Mouse (Mus musculus) liver, adult 2 months (tissue): ENCODE results near the gene Znrf1. TPM values are rescaled to one million over a fixed set of nuclear protein-coding genes. Genes with fewer than 3 reads are reported as not detected.
A peak's percentile ranks its signal among the peaks of the same experiment; 100 is the strongest.

Source experiments
- DNase-seq: peaks from one replicate; pipeline ENCODE4 v3.0.0-alpha.2; 2011; ENCODE audit warnings: low read depth, low spot score; ENCODE audit errors: extremely low read depth
- H3K27ac ChIP-seq: fragments of 200-500 bp; replicated peaks from 2 replicates; pipeline ENCODE4 v1.5.1; 2012; ENCODE audit warnings: low read depth, mild to moderate bottlenecking, control low read depth, inconsistent platforms, low read length; ENCODE audit not compliant: insufficient read depth
- H3K27me3 ChIP-seq: fragments of 200-500 bp; 2 replicates; pipeline ENCODE4 v1.6.1; 2012; ENCODE audit warnings: mild to moderate bottlenecking, moderate library complexity, low read length, inconsistent platforms; ENCODE audit not compliant: control insufficient read depth, insufficient read depth
- H3K36me3 ChIP-seq: fragments of 200-500 bp; 2 replicates; pipeline ENCODE4 v1.6.1; 2012; ENCODE audit warnings: low read length, inconsistent platforms; ENCODE audit not compliant: control insufficient read depth, insufficient read depth
- H3K4me1 ChIP-seq: fragments of 200-500 bp; 2 replicates; pipeline ENCODE4 v1.6.1; 2011; ENCODE audit warnings: low read length; ENCODE audit not compliant: control insufficient read depth, insufficient read depth
- H3K4me3 ChIP-seq: fragments of 200-500 bp; 2 replicates; pipeline ENCODE4 v1.5.1; 2011; ENCODE audit warnings: low read depth, mild to moderate bottlenecking, control low read depth, low read length, moderate library complexity; ENCODE audit not compliant: insufficient read depth
- H3K79me2 ChIP-seq: fragments of 200-500 bp; 2 replicates; pipeline ENCODE4 v1.6.1; 2012; ENCODE audit warnings: inconsistent platforms, mild to moderate bottlenecking, low read length, moderate library complexity; ENCODE audit not compliant: control insufficient read depth, insufficient read depth
- H3K9ac ChIP-seq: fragments of 200-500 bp; 2 replicates; pipeline ENCODE4 v1.6.1; 2012; ENCODE audit warnings: low read depth, mild to moderate bottlenecking, control low read depth, inconsistent platforms, low read length
- CTCF ChIP-seq: fragments of 200-500 bp; IDR thresholded peaks from 2 replicates; pipeline ENCODE4 v1.5.1; 2011; ENCODE audit warnings: low read depth, low read length, control low read depth
- POLR2A ChIP-seq: fragments of 200-500 bp; IDR thresholded peaks from 2 replicates; pipeline ENCODE4 v1.6.1; 2011; ENCODE audit warnings: low read length, control low read depth; ENCODE audit not compliant: insufficient read depth; ENCODE audit errors: extremely low read depth
- WGBS: fragments of 180-500 bp; shearing (Covaris S2); methylation state at CpG from one replicate; pipeline ENCODE4 v1.1.7; 2018; 5-methylcytosine and 5-hydroxymethylcytosine counted together
- polyA plus RNA-seq: library from polyadenylated mRNA; depleted of rRNA; stranded (reverse); fragments of >200 nt; gene quantifications from 2 replicates; pipeline ENCODE4 v1.2.3, GENCODE M21; 2012
- total RNA-seq: library from RNA; depleted of rRNA; stranded (reverse); fragments of >200 nt; gene quantifications from 2 replicates; pipeline ENCODE4 v1.2.3, GENCODE M21; 2014

Znrf1 gene
- total and polyA plus RNA-seq, 2 experiments, result 13.8 to 44.3 TPM

DNA sequence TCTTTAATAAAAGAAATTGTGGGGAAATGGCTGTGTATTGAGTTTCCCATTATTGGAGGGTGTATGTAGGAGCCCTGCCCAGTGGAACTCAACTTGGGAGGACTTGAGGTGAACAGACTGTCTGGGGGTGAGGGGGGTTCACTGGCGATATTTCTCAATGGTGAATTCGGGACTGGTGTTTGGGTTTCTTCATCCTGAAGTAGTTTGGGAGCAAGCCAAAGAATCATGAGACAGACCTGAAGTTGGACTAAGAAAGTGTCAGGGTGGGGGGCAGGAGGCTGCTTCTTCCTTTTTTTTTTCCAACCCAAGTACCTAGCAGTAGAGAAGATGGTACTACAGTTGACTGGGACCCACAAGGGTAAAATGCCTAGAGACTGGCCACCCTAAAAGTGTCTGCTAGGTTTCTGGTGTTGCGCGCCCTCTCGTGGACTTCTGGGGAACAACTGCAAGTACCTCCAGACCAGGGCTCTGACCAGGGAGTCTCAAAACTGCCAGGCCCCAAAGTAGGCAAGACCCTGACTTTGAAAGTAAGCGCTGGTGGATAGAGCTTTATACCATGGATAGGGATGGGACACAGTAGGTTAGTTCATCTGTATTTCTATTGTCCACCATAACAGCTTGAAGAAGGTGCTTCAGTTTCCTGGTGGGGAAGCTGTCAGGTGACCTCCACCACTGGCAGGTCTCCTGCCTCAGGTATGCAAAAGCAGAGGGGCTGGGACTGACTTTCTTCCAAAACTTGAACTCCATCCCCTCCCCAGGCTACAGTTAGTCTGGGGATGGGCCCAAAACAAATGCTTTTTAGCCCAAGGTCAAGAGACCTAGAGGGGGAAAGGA lies 90.0 kb downstream of the Znrf1 start:
- no peak for TF ChIP-seq POLR2A
- TF ChIP-seq CTCF, result peak; percentile 84
- peak; percentile 57 for DNase-seq
- WGBS, result 15% methylated on average over 6 of the region's 6 CpGs
- Histone ChIP-seq H3K27me3 (no peaks in the 10 kb centered on the region), H3K36me3 (no peaks in the 10 kb centered on the region), H3K4me1 (peaks cover 24% of the 10 kb centered on the region), H3K4me3 (no peak overlapping the region), H3K79me2 (peaks cover 5% of the 10 kb centered on the region; the same call in 1 of the 2 replicates), H3K27ac (no peak overlapping the region; the same call in 1 of the 2 replicates), H3K9ac (no peak overlapping the region)

DNA sequence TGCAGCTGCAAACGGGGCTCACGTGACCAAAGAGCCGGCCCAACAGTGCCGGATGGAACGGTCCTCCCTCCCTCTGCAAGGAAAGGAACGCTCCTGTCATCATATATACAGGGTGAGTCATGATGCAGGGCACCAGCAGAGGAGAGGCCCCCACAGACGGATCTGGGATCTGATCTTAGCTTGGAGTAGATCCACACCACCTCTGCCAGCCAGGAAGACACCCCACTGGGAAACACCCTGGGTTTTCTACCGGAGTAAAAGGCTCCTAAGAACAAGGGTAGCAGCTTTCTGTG lies 90.6 kb downstream of the Znrf1 start:
- Histone ChIP-seq H3K27me3 (no peaks in the 10 kb centered on the region), H3K27ac (no peak overlapping the region), H3K36me3 (no peaks in the 10 kb centered on the region), H3K4me3 (no peak overlapping the region), H3K79me2 (peaks cover 5% of the 10 kb centered on the region; the same call in 1 of the 2 replicates), H3K9ac (no peak overlapping the region), H3K4me1 (peaks cover 24% of the 10 kb centered on the region)
- DNase-seq, result no peak
- TF ChIP-seq POLR2A, result no peak
- no peak for TF ChIP-seq CTCF
- 65% methylated on average over 8 of the region's 8 CpGs for WGBS

DNA sequence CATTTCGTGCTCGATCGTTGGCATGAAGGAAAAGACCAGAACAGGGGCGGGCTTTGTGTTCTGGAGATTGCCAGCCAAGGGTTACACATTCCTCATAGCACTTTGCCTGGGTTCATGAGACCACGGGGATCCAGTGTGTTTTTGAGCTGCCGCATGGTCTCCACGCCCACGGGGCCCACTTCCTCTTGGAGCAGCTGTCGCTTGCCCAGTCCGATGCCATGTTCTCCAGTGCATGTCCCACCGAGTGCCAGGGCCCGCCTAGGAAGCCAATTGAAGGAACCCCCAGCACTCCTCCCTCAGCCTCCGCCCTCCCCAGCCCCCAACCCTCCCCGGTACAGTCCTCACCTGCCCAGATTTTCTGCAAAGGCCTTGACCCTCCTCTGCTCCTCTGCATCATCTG lies 91.0 kb downstream of the Znrf1 start:
- no peaks in the 10 kb centered on the region for H3K27me3 ChIP-seq
- H3K4me1 ChIP-seq, result peaks cover 24% of the 10 kb centered on the region
- no peak overlapping the region for H3K9ac ChIP-seq
- TF ChIP-seq CTCF (no peak), POLR2A (no peak)
- no peak overlapping the region for H3K27ac ChIP-seq
- DNase-seq, result no peak
- 92% methylated on average over 14 of the region's 14 CpGs for WGBS
- H3K4me3 ChIP-seq, result no peak overlapping the region
- no peaks in the 10 kb centered on the region for H3K36me3 ChIP-seq
- H3K79me2 ChIP-seq, result peaks cover 5% of the 10 kb centered on the region; the same call in 1 of the 2 replicates

DNA sequence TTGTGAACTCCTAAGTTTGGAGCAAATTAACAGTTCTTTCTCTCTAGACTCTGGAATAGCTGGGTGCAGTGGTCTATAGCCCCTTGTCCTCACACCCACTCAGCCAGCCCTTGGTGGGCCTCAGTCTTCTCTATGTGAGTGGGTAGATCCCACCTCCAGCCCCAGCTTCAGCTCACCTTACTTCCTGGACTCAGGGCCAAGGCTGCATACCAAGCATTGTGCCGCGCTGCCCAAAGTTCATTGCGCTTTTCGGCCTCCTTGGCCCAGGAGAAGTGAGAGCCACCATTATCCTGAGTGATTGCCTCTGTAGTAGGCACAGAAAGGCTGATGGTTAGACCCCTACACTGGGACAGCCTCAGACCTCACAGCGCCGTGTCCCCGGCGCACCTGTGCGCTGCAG lies 92.0 kb downstream of the Znrf1 start:
- peaks cover 5% of the 10 kb centered on the region; the same call in 1 of the 2 replicates for H3K79me2 ChIP-seq
- no peaks in the 10 kb centered on the region for H3K27me3 ChIP-seq
- H3K27ac ChIP-seq, result no peak overlapping the region
- WGBS, result 97% methylated on average over 9 of the region's 9 CpGs
- no peak for DNase-seq
- H3K4me1 ChIP-seq, result peaks cover 23% of the 10 kb centered on the region
- TF ChIP-seq POLR2A (no peak), CTCF (no peak)
- no peak overlapping the region for H3K9ac ChIP-seq
- no peaks in the 10 kb centered on the region for H3K36me3 ChIP-seq
- no peak overlapping the region for H3K4me3 ChIP-seq

DNA sequence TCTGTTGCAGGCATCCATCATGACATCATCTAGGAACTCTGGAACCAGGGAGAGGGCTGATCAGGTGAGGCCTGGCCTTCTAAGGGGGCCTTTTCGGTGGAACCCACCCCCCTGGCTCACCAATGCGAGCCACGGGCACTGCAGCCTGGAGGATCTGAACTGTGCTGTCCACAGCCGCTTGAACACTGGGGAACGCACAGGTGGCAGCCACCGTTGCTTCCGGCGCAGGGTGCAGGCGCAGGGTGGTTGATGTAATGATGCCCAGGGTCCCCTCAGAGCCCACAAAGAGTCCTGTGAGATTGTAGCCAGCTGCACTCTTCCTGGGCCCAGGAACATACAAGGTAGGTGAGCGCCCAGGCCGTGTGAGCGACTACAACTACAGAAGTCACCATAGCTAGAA lies 92.5 kb downstream of the Znrf1 start:
- 93% methylated on average over 12 of the region's 12 CpGs for WGBS
- H3K4me3 ChIP-seq, result no peak overlapping the region
- H3K27ac ChIP-seq, result no peak overlapping the region

DNA sequence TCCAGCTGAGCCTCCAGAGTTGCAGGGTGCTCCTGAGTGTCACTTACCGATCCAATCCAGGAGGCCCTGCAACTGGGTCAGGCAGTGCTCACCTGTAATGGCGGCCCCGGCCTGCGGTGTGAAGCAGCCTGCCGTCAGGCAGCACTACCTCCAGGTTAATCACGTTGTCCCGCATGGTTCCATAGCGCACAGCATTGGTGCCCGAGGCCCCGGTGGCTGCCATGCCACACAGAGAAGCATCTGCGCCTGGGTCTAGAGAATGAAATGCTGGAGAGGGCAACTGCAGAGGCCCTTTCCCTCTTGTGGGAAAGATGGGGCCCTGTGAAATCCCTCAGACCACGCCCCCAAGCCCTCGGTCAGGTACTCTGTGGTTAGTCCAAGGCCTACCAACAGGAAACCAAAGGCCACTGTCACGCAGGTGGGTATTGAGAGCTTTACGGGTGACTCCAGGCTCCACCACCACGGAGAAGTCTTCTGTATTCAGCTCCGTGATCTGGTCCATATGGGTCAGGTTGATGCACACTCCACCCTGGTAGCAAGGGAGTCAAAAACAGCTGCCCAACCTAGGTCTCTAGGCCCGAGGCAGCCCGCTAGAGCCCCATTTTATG lies 93.1 kb downstream of the Znrf1 start:
- Histone ChIP-seq H3K79me2 (peaks cover 5% of the 10 kb centered on the region; the same call in 1 of the 2 replicates), H3K27ac (no peak overlapping the region; the same call in 1 of the 2 replicates), H3K4me1 (peaks cover 20% of the 10 kb centered on the region), H3K4me3 (no peak overlapping the region), H3K9ac (no peak overlapping the region; the same call in 1 of the 2 replicates), H3K27me3 (no peaks in the 10 kb centered on the region), H3K36me3 (no peaks in the 10 kb centered on the region)
- 91% methylated on average over 19 of the region's 19 CpGs for WGBS
- TF ChIP-seq CTCF (no peak), POLR2A (no peak)
- no peak for DNase-seq

More for the DNA sequence above, 92.5 kb downstream of the Znrf1 start:
- no peak for DNase-seq
- Histone ChIP-seq H3K27me3 (no peaks in the 10 kb centered on the region), H3K4me1 (peaks cover 23% of the 10 kb centered on the region), H3K36me3 (no peaks in the 10 kb centered on the region), H3K9ac (no peak overlapping the region), H3K79me2 (peaks cover 5% of the 10 kb centered on the region; the same call in 1 of the 2 replicates)
- no peak for TF ChIP-seq POLR2A
- no peak for TF ChIP-seq CTCF
